Mouse (Mus musculus) C2C12 (cell line): ENCODE results near the gene Psmb9.

ENCODE experiments used
- CTCF ChIP-seq: IDR thresholded peaks from one replicate; pipeline ENCODE4 v1.5.1; 2011; ENCODE audit not compliant: control insufficient read depth, insufficient read depth, insufficient read length
- FOSL1 ChIP-seq: IDR thresholded peaks from one replicate; pipeline ENCODE4 v1.8.0; 2011; ENCODE audit warnings: mild to moderate bottlenecking, low read length; ENCODE audit not compliant: poor library complexity, insufficient read depth, severe bottlenecking
- MYOG ChIP-seq: IDR thresholded peaks from one replicate; pipeline ENCODE4 v1.6.1; 2011; ENCODE audit not compliant: control insufficient read depth, insufficient read length; ENCODE audit errors: extremely low read depth

- TF ChIP-seq CTCF: no peak
- TF ChIP-seq MYOG: no peak
- no peak for TF ChIP-seq FOSL1
Observed at GRCm38 (mm10) chr17:34196941-34197894, 9.7 kb upstream of the Psmb9 start, which contains the start of gene Psmb8.
